Mouse (Mus musculus): ENCODE measurements around the gene Hadh. TPM values are rescaled to one million over a fixed set of nuclear protein-coding genes. Genes with fewer than 3 reads are reported as not detected.

The Hadh gene
- 279 and 305 TPM in 2 replicates for polyA plus RNA-seq (2015; fragmentation: Nextera tagmentation; extraction: Ambion mirVana)

- peak; percentile 87 for ATAC-seq
- WGBS (ENCODE audit: insufficient replicate concordance), result under 1% methylated on average over 40 of the region's 54 CpGs
Observed at GRCm38 (mm10) chr3:131271559-131272373, at the start of gene Hadh. Hadh (minus strand) TSS chr3:131272101.

GRCm38 (mm10) chr3:131320184-131320583 lies 48.3 kb upstream of the Hadh start:
- no peaks in the 10 kb centered on the region for H3K9me3 ChIP-seq (ENCODE audit: low read length)
- no peak overlapping the region for H3K9ac ChIP-seq (replicated peaks)
- WGBS (ENCODE audit: insufficient replicate concordance), result 6% methylated on average over 3 of the region's 3 CpGs
- ATAC-seq (peak; percentile 51; the same call in 1 of the 2 replicates), DNase-seq (peak; percentile 86)
- H3K36me3 ChIP-seq (replicated peaks; ENCODE audit: insufficient read depth, low read length), result peaks cover 13% of the 10 kb centered on the region; the same call in 1 of the 2 replicates
- no peaks in the 10 kb centered on the region for H3K4me1 ChIP-seq (ENCODE audit: insufficient read depth)
- no peak overlapping the region for H3K4me2 ChIP-seq (ENCODE audit: low read depth, low read length)
- H3K27me3 ChIP-seq (ENCODE audit: insufficient read depth, low read length), result no peaks in the 10 kb centered on the region
- TF ChIP-seq EP300 (IDR thresholded peaks at IDR 0.05; ENCODE audit: low read depth) (no peak), CTCF (IDR thresholded peaks at IDR 0.05; ENCODE audit: low read depth) (peak; percentile 86)
- H3K27ac ChIP-seq (ENCODE audit: low read depth), result no peak overlapping the region
- no peak overlapping the region for H3K4me3 ChIP-seq (ENCODE audit: low read depth, low read length)

More at GRCm38 (mm10) chr3:131271559-131272373, at the start of gene Hadh:
- Histone ChIP-seq H3K27ac (ENCODE audit: low read depth) (peak within 1 kb of the TSS; percentile 95), H3K9ac (replicated peaks) (peak within 1 kb of the TSS; percentile 79), H3K36me3 (replicated peaks; ENCODE audit: insufficient read depth, low read length) (peaks cover 2% of the 10 kb centered on the region; the same call in 1 of the 2 replicates), H3K4me3 (ENCODE audit: low read depth, low read length) (peak within 1 kb of the TSS; percentile 77), H3K4me1 (ENCODE audit: insufficient read depth) (peaks cover 22% of the 10 kb centered on the region), H3K4me2 (ENCODE audit: low read depth, low read length) (peak within 1 kb of the TSS; percentile 87), H3K9me3 (ENCODE audit: low read length) (no peaks in the 10 kb centered on the region), H3K27me3 (ENCODE audit: insufficient read depth, low read length) (no peaks in the 10 kb centered on the region)
- peak; percentile 92 for DNase-seq
- TF ChIP-seq EP300 (IDR thresholded peaks at IDR 0.05; ENCODE audit: low read depth) (no peak), CTCF (IDR thresholded peaks at IDR 0.05; ENCODE audit: low read depth) (no peak)

- ATAC-seq, result no peak
- Histone ChIP-seq H3K4me1 (ENCODE audit: insufficient read depth) (no peaks in the 10 kb centered on the region), H3K27me3 (ENCODE audit: insufficient read depth, low read length) (no peaks in the 10 kb centered on the region), H3K36me3 (replicated peaks; ENCODE audit: insufficient read depth, low read length) (peaks cover 7% of the 10 kb centered on the region; the same call in 1 of the 2 replicates), H3K9ac (replicated peaks) (no peak overlapping the region), H3K4me2 (ENCODE audit: low read depth, low read length) (no peak overlapping the region), H3K27ac (ENCODE audit: low read depth) (no peak overlapping the region), H3K4me3 (ENCODE audit: low read depth, low read length) (no peak overlapping the region), H3K9me3 (ENCODE audit: low read length) (no peaks in the 10 kb centered on the region)
- TF ChIP-seq CTCF (IDR thresholded peaks at IDR 0.05; ENCODE audit: low read depth), result no peak
- TF ChIP-seq EP300 (IDR thresholded peaks at IDR 0.05; ENCODE audit: low read depth), result no peak
- DNase-seq, result no peak
- 38% methylated on average over 2 of the region's 2 CpGs for WGBS (ENCODE audit: insufficient replicate concordance)
Observed at GRCm38 (mm10) chr3:131318211-131318610, 46.3 kb upstream of the Hadh start.

GRCm38 (mm10) chr3:131317126-131317525 lies 45.2 kb upstream of the Hadh start:
- Histone ChIP-seq H3K27ac (ENCODE audit: low read depth) (no peak overlapping the region), H3K9ac (replicated peaks) (no peak overlapping the region), H3K9me3 (ENCODE audit: low read length) (no peaks in the 10 kb centered on the region), H3K4me2 (ENCODE audit: low read depth, low read length) (no peak overlapping the region), H3K36me3 (replicated peaks; ENCODE audit: insufficient read depth, low read length) (0 out of 2 replicates have a peak, but pooled peaks cover 3% of the 10 kb centered on the region), H3K27me3 (ENCODE audit: insufficient read depth, low read length) (no peaks in the 10 kb centered on the region), H3K4me3 (ENCODE audit: low read depth, low read length) (no peak overlapping the region), H3K4me1 (ENCODE audit: insufficient read depth) (no peaks in the 10 kb centered on the region)
- ATAC-seq (no peak), DNase-seq (no peak)
- WGBS (ENCODE audit: insufficient replicate concordance), result 84% methylated on average over 1 of the region's 1 CpGs
- TF ChIP-seq EP300 (IDR thresholded peaks at IDR 0.05; ENCODE audit: low read depth), result no peak
- no peak for TF ChIP-seq CTCF (IDR thresholded peaks at IDR 0.05; ENCODE audit: low read depth)

- WGBS (ENCODE audit: insufficient replicate concordance), result 60% methylated on average over 4 of the region's 4 CpGs
- H3K36me3 ChIP-seq (replicated peaks; ENCODE audit: insufficient read depth, low read length), result 0 out of 2 replicates have a peak, but pooled peaks cover 3% of the 10 kb centered on the region
- no peaks in the 10 kb centered on the region for H3K27me3 ChIP-seq (ENCODE audit: insufficient read depth, low read length)
- no peak overlapping the region for H3K9ac ChIP-seq (replicated peaks)
- no peaks in the 10 kb centered on the region for H3K9me3 ChIP-seq (ENCODE audit: low read length)
- TF ChIP-seq CTCF (IDR thresholded peaks at IDR 0.05; ENCODE audit: low read depth), result no peak
- TF ChIP-seq EP300 (IDR thresholded peaks at IDR 0.05; ENCODE audit: low read depth), result no peak
- DNase-seq, result no peak
- no peak overlapping the region for H3K27ac ChIP-seq (ENCODE audit: low read depth)
- no peak for ATAC-seq
- no peak overlapping the region for H3K4me3 ChIP-seq (ENCODE audit: low read depth, low read length)
- H3K4me2 ChIP-seq (ENCODE audit: low read depth, low read length), result no peak overlapping the region
- H3K4me1 ChIP-seq (ENCODE audit: insufficient read depth), result peaks cover 3% of the 10 kb centered on the region; the same call in 1 of the 2 replicates
Observed at GRCm38 (mm10) chr3:131315957-131316510, 44.1 kb upstream of the Hadh start.

GRCm38 (mm10) chr3:131312340-131312739 lies 40.4 kb upstream of the Hadh start:
- H3K4me2 ChIP-seq (ENCODE audit: low read depth, low read length), result no peak overlapping the region
- WGBS (ENCODE audit: insufficient replicate concordance), result 63% methylated on average over 9 of the region's 9 CpGs
- ATAC-seq, result peak; percentile 86
- no peak overlapping the region for H3K27ac ChIP-seq (ENCODE audit: low read depth)
- H3K27me3 ChIP-seq (ENCODE audit: insufficient read depth, low read length), result no peaks in the 10 kb centered on the region
- H3K36me3 ChIP-seq (replicated peaks; ENCODE audit: insufficient read depth, low read length), result no peaks in the 10 kb centered on the region
- peaks cover 6% of the 10 kb centered on the region; the same call in 1 of the 2 replicates for H3K4me1 ChIP-seq (ENCODE audit: insufficient read depth)
- peak; percentile 39 for DNase-seq
- TF ChIP-seq CTCF (IDR thresholded peaks at IDR 0.05; ENCODE audit: low read depth) (no peak), EP300 (IDR thresholded peaks at IDR 0.05; ENCODE audit: low read depth) (peak; percentile 69; the same call in 1 of the 2 replicates)
- peaks cover 3% of the 10 kb centered on the region; the same call in 1 of the 2 replicates for H3K9me3 ChIP-seq (ENCODE audit: low read length)
- no peak overlapping the region for H3K9ac ChIP-seq (replicated peaks)
- H3K4me3 ChIP-seq (ENCODE audit: low read depth, low read length), result no peak overlapping the region

Data from liver, postnatal 0 days (tissue).